Mouse (Mus musculus): ENCODE measurements around the gene Cdh3. TPM values are rescaled to one million over a fixed set of nuclear protein-coding genes. Genes with fewer than 3 reads are reported as not detected.

Cdh3 gene
- not detected for polyA plus RNA-seq (2017; shearing (Covaris generic))

GRCm38 (mm10) chr8:106510365-106510975 lies at the start of gene Cdh3:
Cdh3 (plus strand) TSS chr8:106510891.

GRCm38 (mm10) chr8:106500018-106500685 lies 10.5 kb upstream of the Cdh3 start, which contains the start of gene 6030452D12Rik:
6030452D12Rik (plus strand) TSS chr8:106500522.

GRCm38 (mm10) chr8:106573168-106573567 lies 62.5 kb downstream of the Cdh3 start, which contains the start of gene Gm10073:
Gm10073 (minus strand) TSS chr8:106573461.

GRCm38 (mm10) chr8:106603131-106603819 lies 92.6 kb downstream of the Cdh3 start, which contains the start of gene Cdh1:
Cdh1 (plus strand) TSS chr8:106603351.

Other genes starting within 250 kb of the Cdh3 start
- not detected for gene Smpd3, start 172.9 kb upstream of the Cdh3 start, polyA plus RNA-seq (2017; shearing (Covaris generic))
- 3.1 TPM for gene Zfp90, start 95.6 kb upstream of the Cdh3 start, polyA plus RNA-seq (2017; shearing (Covaris generic))
- not detected for gene 6030452D12Rik, start 10.4 kb upstream of the Cdh3 start, polyA plus RNA-seq (2017; shearing (Covaris generic))
- gene Gm10073, start 62.6 kb downstream of the Cdh3 start, polyA plus RNA-seq (2017; shearing (Covaris generic)) = 5.6 TPM
- gene Cdh1, start 92.5 kb downstream of the Cdh3 start, polyA plus RNA-seq (2017; shearing (Covaris generic)) = 2.2 TPM
- gene Tango6, start 172.2 kb downstream of the Cdh3 start, polyA plus RNA-seq (2017; shearing (Covaris generic)) = 10.1 TPM